Mouse (Mus musculus): Measurements from ENCODE around the gene Lrrfip2.

The Lrrfip2 gene

DNA sequence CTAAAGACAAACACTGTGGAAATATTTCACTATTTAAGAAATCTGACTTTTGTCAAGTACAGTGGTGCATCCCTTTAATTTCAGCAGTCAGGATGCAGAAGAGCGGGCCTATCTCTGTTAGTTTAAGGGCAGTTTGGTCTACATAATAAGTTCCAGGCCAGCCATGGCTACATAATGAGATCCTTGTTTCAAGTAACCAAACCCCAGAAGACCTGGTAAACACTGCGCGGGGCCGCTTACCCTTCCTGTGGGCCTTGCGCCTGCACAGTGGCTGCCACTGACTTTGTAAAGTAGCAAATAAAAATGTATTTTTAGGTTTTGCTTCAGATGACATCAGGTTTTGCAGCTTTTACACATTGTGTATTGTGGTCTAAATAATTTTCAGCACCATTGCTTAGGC, 106.0 kb downstream of the Lrrfip2 start:
- DNase-seq = no peak

DNA sequence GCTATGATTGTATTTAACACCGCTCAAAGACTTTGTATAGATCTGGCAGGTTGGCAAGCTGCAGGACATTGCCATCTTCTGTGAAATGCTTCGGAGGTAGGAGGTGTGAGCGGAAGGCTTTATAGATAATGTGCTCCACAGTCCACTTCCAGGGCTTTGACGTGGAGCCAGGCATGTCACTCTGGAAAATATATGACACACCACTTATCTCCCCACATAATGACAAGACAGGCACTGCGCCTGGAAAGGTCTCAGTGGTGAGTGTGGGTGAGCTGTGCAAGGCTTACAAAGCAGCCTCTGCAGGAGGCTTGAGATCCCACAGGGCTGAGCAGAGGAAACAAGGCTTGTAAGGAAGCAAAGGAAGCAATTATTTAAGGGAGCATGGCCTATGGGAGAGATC, 111.1 kb downstream of the Lrrfip2 start:
- no peak for DNase-seq

DNA sequence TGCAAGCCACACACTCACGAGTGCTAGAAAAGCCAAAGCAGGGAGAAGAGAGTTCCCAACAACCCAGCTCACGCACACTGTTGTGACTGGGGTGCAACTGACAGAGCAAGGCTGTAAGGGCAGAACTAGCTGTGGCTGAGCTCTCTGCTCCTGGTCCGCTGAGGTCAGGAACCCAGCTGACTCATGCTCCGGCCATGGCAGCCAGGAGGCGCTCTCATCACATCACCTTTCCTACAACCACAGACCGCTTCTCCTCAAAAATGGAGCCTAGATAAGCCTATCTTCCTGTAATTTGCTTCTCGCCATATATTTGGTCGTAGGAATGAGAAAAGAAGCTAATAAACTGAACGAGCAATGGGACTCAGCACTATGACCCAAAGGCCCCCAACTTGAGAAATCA, 117.3 kb downstream of the Lrrfip2 start:
- DNase-seq = no peak

DNA sequence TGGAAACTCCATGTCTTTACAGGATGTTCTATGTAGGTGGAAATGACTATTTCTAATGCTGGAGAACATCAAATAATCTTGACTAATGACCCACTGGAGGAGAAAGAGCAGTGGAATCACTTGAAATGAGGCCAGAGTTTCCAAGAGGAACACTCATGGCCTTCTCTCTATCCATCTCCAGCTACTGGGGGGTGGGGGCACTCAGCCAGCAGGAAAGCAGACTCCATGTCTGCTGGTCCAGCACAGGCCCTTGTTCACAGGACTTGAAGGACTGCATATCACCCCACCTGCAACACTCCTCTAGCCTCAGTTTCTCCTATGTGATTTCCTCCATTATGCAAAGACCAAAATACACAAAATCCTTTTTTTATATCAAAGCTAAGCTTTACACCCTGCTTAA, 120.3 kb downstream of the Lrrfip2 start:
- no peak for DNase-seq

DNA sequence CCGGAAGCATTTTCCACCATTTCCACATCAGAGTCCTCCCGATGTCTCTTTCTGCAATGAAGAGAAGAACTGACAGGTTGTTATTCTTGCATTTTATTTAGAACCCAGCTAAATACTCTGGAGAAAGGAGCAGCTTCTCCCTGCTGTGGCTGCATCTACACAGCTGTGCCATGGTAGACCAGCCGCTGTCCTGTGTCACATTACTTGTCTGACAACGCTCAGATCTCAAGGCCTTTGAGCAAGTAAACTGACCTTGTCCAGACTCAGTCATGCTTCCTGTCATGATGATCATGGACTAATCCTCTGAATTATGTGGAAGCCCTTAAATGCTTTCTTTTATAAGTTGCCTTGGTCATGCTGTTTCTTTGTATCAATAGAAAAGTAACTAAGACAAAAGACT, 122.4 kb downstream of the Lrrfip2 start:
- no peak for DNase-seq

DNA sequence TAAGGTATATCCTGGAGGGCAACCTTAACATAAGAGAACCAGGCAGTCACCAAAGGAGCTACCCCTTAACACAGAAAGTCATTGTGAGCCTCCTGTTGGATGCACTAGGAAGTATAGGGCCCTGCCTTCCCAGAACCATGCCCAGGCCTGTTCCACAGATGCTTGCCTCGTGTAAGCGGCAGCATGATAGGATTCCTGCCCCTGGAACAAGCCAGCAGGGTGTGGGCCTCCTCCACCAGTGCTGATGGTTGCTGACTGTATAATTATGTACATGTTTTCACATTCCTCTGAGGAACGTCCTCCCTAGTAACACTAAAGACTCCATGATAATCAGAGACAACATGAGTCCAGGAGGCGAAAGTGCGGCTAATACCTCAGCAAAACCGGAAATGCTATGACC, 126.0 kb downstream of the Lrrfip2 start:
- no peak for DNase-seq

DNA sequence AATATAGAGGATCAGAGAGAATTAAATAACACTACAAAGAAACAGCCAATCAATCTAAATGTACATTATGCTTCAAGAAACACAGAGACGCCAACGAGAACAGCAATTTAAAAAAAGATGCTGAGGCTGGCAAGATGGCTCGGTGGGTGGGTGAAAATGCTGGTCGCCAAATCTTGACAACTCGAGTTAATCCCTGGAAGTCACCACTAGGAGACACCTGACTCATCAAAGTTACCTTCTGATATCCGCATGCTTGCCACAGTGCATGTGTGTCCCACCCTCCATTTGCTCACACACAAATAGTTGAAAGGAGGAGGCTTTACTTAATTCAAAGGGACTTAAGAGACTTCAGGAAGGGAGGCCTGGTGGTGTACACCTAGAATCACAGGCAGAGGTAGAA, 128.2 kb downstream of the Lrrfip2 start:
- DNase-seq = no peak

DNA sequence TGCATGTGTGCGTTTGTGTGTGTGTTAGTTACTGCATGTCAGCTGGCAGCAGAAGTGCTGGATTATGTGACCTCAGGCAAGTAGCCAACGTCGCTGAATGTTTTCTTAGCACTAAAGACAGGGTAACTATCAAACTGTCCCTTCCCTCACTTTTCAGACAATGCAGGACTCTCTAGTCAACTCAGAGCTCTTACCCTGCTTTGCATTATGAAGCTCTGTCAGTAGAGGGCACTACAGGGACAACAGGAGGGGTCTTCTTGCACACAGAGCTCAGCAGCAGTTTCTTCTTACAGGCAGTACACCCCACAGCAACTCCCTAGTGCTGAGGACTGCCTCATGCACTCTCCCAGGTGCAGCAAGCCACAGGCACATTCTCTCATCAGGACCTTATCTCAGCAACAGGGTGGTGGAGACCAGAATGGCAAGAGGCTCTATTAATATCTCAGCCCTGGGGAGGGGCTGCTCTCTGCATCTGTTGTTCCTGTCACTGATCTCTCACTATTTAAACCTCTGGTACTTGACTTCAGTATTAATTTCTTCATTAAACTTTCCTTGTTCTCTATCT, 130.4 kb downstream of the Lrrfip2 start:
- peak; percentile 41 for DNase-seq

DNA sequence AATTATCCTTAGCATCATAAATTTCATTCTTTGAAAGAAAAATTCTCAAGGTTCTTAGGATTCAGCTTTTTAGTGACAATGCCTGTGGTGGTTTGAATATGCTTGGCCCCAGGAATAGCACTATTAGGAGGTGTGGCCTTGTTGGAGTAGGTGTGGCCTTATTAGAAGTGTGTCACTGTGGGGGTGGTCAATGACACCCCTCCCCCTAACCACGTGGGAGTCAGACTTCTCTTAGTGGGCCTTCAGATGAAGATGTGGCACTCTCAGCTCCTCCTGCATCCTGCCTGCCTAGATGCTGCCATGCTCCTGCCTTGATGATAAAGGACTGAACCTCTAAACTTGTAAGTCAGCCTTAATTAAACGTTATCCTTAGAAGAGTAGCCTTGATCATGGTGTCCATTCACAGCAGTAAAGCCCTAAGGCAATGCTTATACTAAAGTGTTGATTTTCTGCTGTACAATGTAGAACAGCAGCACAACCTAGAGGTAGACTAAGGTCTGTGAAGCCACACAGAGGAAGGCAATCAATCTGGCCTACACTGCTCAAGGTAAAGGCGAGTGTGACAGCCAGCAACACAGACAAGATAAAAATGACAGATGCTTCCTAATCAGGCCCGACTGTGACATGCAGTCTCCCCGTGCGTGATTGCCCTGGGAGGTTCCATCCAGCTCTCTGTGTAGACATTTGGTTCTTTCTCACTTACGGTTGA, 134.9 kb downstream of the Lrrfip2 start:
- no peak for DNase-seq

DNA sequence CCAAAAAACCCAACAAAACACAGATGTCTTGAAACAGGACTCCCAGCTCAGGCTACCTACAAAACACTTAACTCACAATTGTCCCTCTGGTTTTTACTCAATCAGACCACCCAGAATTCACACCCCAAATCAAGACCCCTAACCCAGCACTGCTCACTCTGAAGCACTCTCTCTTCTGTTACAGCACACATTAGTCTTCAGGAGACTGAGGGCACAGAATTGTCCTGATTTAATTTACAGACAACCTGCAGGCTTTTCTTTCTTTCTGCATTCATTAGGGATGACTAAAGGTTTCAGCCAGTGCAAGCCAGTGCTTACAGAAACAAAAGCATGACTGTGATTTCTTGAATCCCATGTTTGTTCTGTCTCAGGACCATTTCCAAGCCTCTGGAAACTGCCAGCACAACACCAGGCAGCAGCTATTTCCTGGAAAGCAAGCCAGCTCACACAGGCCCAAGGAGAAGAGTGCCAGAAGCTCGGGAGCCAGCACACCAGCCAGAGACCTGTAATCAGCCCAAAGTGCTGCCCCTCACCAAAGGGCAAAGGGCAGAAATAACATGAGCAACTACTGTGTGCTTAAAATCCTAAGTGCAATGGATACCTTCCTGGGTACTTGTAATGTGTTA, 143.1 kb downstream of the Lrrfip2 start:
- DNase-seq = peak; percentile 57

DNA sequence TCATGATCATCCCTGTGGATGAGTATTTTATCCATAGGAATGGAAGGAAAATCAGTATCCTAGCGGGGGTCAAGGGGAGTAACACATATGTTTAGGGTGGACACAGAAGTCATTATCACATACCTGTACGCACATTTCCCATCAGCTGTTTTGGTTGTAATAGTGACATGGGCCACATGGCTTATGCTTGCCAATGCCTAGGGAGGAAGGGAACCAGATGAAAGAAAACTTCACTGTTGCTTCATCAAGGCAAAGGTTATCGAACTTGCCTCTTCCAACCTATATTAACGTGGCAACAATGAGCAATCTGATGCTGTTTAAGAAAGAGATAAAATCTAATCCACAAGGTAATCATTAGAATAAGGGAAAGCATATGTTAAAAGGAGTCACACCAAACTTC, 144.0 kb downstream of the Lrrfip2 start:
- no peak for DNase-seq

DNA sequence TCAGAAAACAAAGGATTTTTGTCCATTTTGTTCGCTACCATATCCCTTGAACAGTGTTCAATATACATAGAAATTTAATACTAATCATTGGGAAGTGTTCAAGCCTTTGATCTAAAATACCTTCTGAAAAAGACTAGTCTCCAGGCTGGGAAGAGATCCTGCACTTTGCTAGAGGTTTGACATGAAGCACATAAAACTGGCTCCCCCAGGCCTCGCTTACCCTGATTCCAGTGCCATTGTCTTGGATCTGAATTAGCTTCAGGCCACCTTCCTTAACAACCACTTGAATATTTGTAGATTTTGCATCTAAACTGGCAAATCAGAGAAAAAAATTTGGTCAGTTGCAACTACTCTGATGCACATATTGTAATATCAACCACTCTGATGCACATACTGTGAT, 150.6 kb downstream of the Lrrfip2 start:
- no peak for DNase-seq

DNA sequence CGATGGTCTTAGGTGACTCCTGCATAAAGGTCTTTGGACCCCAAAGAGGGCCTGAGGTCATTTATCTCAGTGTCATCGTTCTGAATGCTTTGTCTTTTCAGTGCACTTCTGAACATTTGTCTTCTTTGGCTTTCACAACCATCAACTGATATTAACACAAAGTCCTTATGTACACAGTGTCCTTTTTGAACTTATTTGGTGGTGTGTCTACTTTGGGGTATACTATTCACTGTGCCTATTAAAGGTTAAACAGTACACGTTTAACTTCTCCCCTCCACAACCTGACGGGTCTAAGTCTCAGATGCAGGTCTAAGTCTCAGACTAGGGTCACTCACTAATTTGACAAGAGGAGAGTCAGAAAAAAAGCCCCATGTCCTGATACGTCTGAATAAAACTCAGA, 153.2 kb downstream of the Lrrfip2 start:
- DNase-seq = no peak

DNA sequence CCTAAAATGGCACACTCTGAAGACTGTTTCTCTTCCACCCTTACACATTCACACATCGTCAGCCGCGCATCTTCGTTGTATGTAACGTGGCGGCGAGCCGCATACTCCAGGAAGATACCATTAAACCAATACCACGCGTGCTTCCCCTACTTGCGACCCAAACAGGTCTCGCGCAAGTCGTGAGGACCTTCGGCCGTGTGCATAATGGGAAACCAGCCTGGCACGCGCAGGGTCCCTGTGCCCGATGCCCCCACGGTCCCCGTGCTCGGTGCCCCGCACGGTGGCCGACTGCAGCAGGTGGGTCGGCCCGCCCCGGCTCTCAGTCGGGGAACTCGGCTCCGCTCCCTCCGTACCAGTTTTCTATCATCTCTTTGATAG, 153.7 kb downstream of the Lrrfip2 start:
- no peak for DNase-seq

DNA sequence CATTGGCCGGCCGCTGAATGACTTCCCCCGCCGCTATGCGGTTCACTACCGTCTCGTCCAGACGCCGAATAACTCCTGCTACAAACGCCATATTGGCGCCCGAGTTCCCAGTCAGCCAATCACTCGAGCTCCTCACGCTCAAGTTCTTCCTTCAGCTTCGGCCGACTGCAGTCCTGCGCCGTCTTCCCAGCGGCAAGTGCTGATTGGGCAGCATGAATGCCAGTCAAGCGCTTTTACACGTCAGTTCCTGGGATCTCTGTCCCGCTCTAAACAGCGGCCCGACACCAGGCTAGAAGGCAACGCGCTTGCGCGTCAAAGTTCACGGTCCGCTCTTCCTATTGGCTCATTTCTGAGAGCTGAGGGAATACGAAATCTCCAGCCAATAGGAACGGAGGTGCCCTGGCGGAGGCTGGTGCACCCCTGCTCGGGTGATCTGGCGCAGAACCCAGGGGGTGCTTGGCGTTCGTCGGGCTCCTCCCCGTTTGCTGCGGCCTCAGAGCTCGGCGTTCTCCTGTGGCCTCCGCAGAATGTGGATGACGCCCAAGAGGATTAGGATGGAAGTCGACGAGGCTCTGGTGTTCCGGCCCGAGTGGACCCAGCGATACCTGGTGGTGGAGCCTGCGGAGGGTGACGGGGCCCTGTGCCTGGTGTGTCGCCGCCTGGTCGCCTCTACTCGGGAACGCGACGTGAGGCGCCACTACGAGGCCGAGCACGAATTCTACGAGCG, 154.2 kb downstream of the Lrrfip2 start, which contains the start of the genes Mlh1 and Epm2aip1:
TSS of gene Mlh1 (minus strand) at position 358 of the 727 bp plus-strand sequence.
TSS of gene Epm2aip1 (plus strand) at position 496 of the 727 bp plus-strand sequence.
- peak; percentile 99 for DNase-seq

DNA sequence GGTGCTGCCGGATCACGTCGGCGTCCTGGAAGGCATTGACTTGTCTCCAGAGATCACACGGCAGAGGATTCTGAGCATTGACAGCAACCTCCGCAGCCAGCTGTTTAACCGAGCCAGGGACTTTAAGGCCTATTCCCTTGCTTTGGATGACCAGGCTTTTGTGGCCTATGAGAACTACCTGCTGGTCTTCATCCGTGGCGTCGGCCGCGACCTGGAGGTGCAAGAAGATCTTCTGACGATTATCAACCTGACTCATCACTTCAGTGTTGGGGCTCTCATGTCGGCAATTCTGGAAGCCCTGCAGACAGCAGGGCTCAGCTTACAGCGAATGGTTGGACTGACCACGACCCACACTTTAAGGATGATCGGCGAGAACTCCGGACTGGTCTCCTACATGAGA, 155.0 kb downstream of the Lrrfip2 start:
- DNase-seq = no peak

DNA sequence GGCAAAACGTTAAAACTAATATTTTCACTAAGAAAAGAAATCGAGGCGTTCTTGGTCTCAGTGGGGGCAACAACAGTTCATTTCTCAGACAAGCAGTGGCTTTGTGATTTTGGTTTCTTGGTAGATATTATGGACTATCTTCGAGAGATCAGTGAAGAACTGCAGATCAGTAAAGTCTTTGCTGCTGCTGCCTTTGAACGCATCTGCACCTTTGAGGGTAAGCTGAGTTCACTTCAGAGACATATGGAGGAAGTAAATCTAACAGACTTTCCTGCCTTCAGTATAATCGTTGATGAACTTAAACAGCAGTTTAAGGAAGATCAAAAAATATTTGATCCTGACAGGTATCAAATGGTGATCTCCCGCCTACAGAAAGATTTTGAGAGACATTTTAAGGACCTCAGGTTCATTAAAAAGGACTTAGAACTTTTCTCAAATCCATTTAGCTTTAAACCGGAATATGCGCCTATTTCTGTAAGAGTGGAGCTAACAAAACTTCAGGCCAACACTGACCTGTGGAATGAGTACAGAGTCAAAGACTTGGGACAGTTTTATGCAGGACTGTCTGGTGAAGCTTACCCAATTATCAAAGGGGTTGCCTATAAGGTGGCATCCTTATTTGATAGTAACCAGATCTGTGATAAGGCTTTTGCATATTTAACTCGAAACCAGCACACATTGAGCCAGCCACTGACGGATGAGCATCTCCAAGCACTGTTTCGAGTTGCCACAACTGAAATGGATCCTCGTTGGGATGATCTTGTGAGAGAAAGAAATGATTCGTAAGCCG, 155.8 kb downstream of the Lrrfip2 start:
- DNase-seq = no peak

DNA sequence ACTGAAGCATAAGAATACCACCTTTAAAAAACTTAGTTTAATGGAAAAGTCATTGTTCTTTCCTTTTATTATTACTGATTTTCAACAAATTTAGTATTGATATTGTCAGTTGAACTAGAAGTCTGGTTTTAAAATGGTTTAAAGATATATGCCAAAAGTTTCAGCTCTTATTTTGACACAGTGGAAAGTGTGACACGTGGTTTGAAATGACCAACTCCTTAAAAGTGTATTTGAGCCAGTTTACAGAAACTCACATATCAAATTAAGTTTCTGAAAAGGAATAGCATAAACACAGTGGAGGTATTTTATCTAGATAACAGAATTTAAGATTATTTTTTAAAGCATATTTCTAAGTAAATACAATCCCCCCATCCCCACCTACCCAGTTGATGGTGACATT, 156.6 kb downstream of the Lrrfip2 start:
- DNase-seq = no peak

DNA sequence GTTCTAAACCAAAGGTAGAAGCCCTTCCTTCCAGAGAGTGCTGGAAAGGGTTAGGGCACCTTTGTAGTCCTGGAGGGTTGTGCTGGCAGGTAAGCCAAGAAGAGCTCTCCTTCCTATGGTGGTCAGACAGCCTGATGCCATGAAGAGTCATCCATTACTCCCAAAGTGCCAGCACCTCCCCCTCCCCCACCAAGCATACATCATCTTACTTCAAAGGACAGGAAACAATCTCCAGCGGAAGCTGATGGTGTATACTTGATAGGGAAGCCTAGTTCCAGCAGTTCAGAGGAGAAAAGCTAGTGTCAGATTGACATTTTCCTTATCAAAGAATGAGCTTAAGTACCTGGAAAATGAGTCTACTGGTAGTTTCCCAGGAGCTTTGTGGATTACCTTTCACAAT, 157.8 kb downstream of the Lrrfip2 start:
- DNase-seq = peak; percentile 65
